Mouse (Mus musculus) intestine, embryonic 14.5 days (tissue): ENCODE results near the gene Pibf1. TPM values are rescaled to one million over a fixed set of nuclear protein-coding genes. Genes with fewer than 3 reads are reported as not detected.

Experiments used
- ATAC-seq: fragments of 200-750 bp; cut with Nextera tagmentation; replicated peaks from 2 replicates; pipeline ENCODE4 v1.8.0; 2017; ENCODE audit warnings: low read depth, moderate number of reproducible peaks, moderate TSS enrichment, moderate library complexity; ENCODE audit not compliant: low FRiP score, low TSS enrichment
- DNase-seq: peaks from one replicate; pipeline ENCODE4 v3.0.0-alpha.2; 2018; ENCODE audit warnings: low spot score
- H3K27ac ChIP-seq: fragments of 300-500 bp; sonication (generic); 2 replicates; pipeline ENCODE4 v1.5.1; 2014; ENCODE audit warnings: low read depth, mild to moderate bottlenecking, control low read depth
- H3K27me3 ChIP-seq: fragments of 300-500 bp; sonication (generic); replicated peaks from 2 replicates; pipeline ENCODE4 v1.6.1; 2014; ENCODE audit warnings: low read length, control low read depth; ENCODE audit not compliant: control insufficient read depth, insufficient read depth
- H3K36me3 ChIP-seq: fragments of 300-500 bp; sonication (generic); 2 replicates; pipeline ENCODE4 v1.6.1; 2014; ENCODE audit warnings: low read length, control low read depth; ENCODE audit not compliant: control insufficient read depth, insufficient read depth
- H3K4me1 ChIP-seq: fragments of 300-500 bp; sonication (generic); replicated peaks from 2 replicates; pipeline ENCODE4 v1.6.1; 2014; ENCODE audit warnings: low read length, control low read depth, mixed read lengths; ENCODE audit not compliant: control insufficient read depth, insufficient read depth
- H3K4me2 ChIP-seq: fragments of 300-500 bp; sonication (generic); 2 replicates; pipeline ENCODE4 v1.6.1; 2014; ENCODE audit warnings: low read length
- H3K4me3 ChIP-seq: fragments of 300-500 bp; sonication (generic); 2 replicates; pipeline ENCODE4 v1.5.1; 2014; ENCODE audit warnings: low read depth, low read length, control low read depth, mixed read lengths
- H3K9ac ChIP-seq: fragments of 300-500 bp; sonication (generic); 2 replicates; pipeline ENCODE4 v1.6.1; 2014; ENCODE audit warnings: mild to moderate bottlenecking, low read length
- H3K9me3 ChIP-seq: fragments of 300-500 bp; sonication (generic); 2 replicates; pipeline ENCODE4 v1.6.1; 2016; ENCODE audit warnings: low read length, control low read depth; ENCODE audit not compliant: control insufficient read depth
- WGBS: fragments of 180-500 bp; shearing (Covaris S2); extraction: QIAGEN DNeasy Blood & Tissue Kit; methylation state at CpG from one replicate; pipeline ENCODE4 v1.1.7; 2014; 5-methylcytosine and 5-hydroxymethylcytosine counted together
- polyA plus RNA-seq: library from polyadenylated mRNA; unstranded; fragments of >200 nt; fragmentation: Nextera tagmentation; extraction: Ambion mirVana; gene quantifications from 2 replicates; pipeline ENCODE4 v1.2.1, GENCODE M21; 2014

Pibf1 gene
- polyA plus RNA-seq, 1 experiment from 2014 or later: 17.7 TPM

- WGBS: 64% methylated on average over 5 of the region's 5 CpGs
- DNase-seq (no peak), ATAC-seq (peak; percentile 85)
- H3K27ac ChIP-seq: peak overlapping the region; percentile 62; the same call in 1 of the 2 replicates
- no peaks in the 10 kb centered on the region for H3K27me3 ChIP-seq
- no peaks in the 10 kb centered on the region for H3K36me3 ChIP-seq
- no peaks in the 10 kb centered on the region for H3K9me3 ChIP-seq
- H3K9ac ChIP-seq: no peak overlapping the region
- no peaks in the 10 kb centered on the region for H3K4me1 ChIP-seq
- no peak overlapping the region for H3K4me2 ChIP-seq
- no peak overlapping the region for H3K4me3 ChIP-seq
Measured at GRCm38 (mm10) chr14:99280825-99281433, 181.7 kb downstream of the Pibf1 start.

GRCm38 (mm10) chr14:99285486-99285885, 186.3 kb downstream of the Pibf1 start:
- Histone ChIP-seq H3K4me2 (no peak overlapping the region), H3K9ac (no peak overlapping the region), H3K27me3 (no peaks in the 10 kb centered on the region), H3K4me3 (no peak overlapping the region), H3K27ac (no peak overlapping the region), H3K9me3 (no peaks in the 10 kb centered on the region), H3K36me3 (no peaks in the 10 kb centered on the region), H3K4me1 (no peaks in the 10 kb centered on the region)
- 97% methylated on average over 4 of the region's 4 CpGs for whole genome bisulfite sequencing
- no peak for DNase-seq
- no peak for ATAC-seq

- Histone ChIP-seq H3K36me3 (no peaks in the 10 kb centered on the region), H3K27me3 (peaks cover 1% of the 10 kb centered on the region; the same call in 1 of the 2 replicates), H3K9me3 (no peaks in the 10 kb centered on the region), H3K4me1 (no peaks in the 10 kb centered on the region), H3K27ac (no peak overlapping the region), H3K9ac (no peak overlapping the region), H3K4me2 (no peak overlapping the region), H3K4me3 (no peak overlapping the region)
- WGBS: 95% methylated on average over 5 of the region's 5 CpGs
- no peak for ATAC-seq
- DNase-seq: no peak
Measured at GRCm38 (mm10) chr14:99292176-99292575, 193.0 kb downstream of the Pibf1 start.

- 89% methylated on average over 8 of the region's 8 CpGs for WGBS
- 0 out of 2 replicates have a peak, but pooled peaks cover 5% of the 10 kb centered on the region for H3K4me1 ChIP-seq
- no peak for ATAC-seq
- H3K27me3 ChIP-seq: peaks cover 10% of the 10 kb centered on the region; the same call in 1 of the 2 replicates
- H3K9me3 ChIP-seq: no peaks in the 10 kb centered on the region
- H3K9ac ChIP-seq: no peak overlapping the region
- H3K4me3 ChIP-seq: no peak overlapping the region
- no peak overlapping the region for H3K27ac ChIP-seq
- H3K36me3 ChIP-seq: no peaks in the 10 kb centered on the region
- DNase-seq: no peak
- no peak overlapping the region for H3K4me2 ChIP-seq
Measured at GRCm38 (mm10) chr14:99294424-99294823, 195.2 kb downstream of the Pibf1 start.

- no peak for DNase-seq
- Histone ChIP-seq H3K4me1 (0 out of 2 replicates have a peak, but pooled peaks cover 5% of the 10 kb centered on the region), H3K27ac (no peak overlapping the region), H3K4me2 (no peak overlapping the region), H3K27me3 (peaks cover 18% of the 10 kb centered on the region), H3K9me3 (no peaks in the 10 kb centered on the region), H3K36me3 (no peaks in the 10 kb centered on the region), H3K4me3 (no peak overlapping the region), H3K9ac (no peak overlapping the region)
- no peak for ATAC-seq
- 38% methylated on average over 15 of the region's 15 CpGs for WGBS
Measured at GRCm38 (mm10) chr14:99295606-99296341, 196.6 kb downstream of the Pibf1 start.

- H3K4me2 ChIP-seq: peak within 1 kb of the TSS; percentile 62
- under 1% methylated on average over 50 of the region's 67 CpGs for WGBS
- peak within 1 kb of the TSS; percentile 67 for H3K27ac ChIP-seq
- peak within 1 kb of the TSS; percentile 68 for H3K4me3 ChIP-seq
- H3K4me1 ChIP-seq: 0 out of 2 replicates have a peak, but pooled peaks cover 5% of the 10 kb centered on the region
- peaks cover 24% of the 10 kb centered on the region for H3K27me3 ChIP-seq
- peak; percentile 95 for ATAC-seq
- no peaks in the 10 kb centered on the region for H3K9me3 ChIP-seq
- peak; percentile 91 for DNase-seq
- H3K36me3 ChIP-seq: peaks cover 3% of the 10 kb centered on the region
- H3K9ac ChIP-seq: peak within 1 kb of the TSS; percentile 76
Measured at GRCm38 (mm10) chr14:99298385-99299021, 199.3 kb downstream of the Pibf1 start, which contains the start of gene Klf5. Gene Klf5 (plus strand): TSS chr14:99298691.

GRCm38 (mm10) chr14:99299022-99299481, 199.8 kb downstream of the Pibf1 start:
- peak overlapping the region; percentile 67 for H3K27ac ChIP-seq
- 0 out of 2 replicates have a peak, but pooled peaks cover 5% of the 10 kb centered on the region for H3K4me1 ChIP-seq
- H3K9ac ChIP-seq: peak overlapping the region; percentile 76
- DNase-seq (no peak), ATAC-seq (peak; percentile 24)
- peak overlapping the region; percentile 62 for H3K4me2 ChIP-seq
- H3K9me3 ChIP-seq: no peaks in the 10 kb centered on the region
- under 1% methylated on average over 60 of the region's 60 CpGs for WGBS
- H3K4me3 ChIP-seq: peak overlapping the region; percentile 68
- H3K27me3 ChIP-seq: peaks cover 24% of the 10 kb centered on the region
- H3K36me3 ChIP-seq: peaks cover 5% of the 10 kb centered on the region

GRCm38 (mm10) chr14:99299701-99300191, 200.5 kb downstream of the Pibf1 start:
- H3K27ac ChIP-seq: peak overlapping the region; percentile 67; the same call in 1 of the 2 replicates

More at GRCm38 (mm10) chr14:99299701-99300191, 200.5 kb downstream of the Pibf1 start:
- Histone ChIP-seq H3K4me3 (peak overlapping the region; percentile 68), H3K9ac (peak overlapping the region; percentile 76), H3K4me2 (peak overlapping the region; percentile 62), H3K4me1 (0 out of 2 replicates have a peak, but pooled peaks cover 5% of the 10 kb centered on the region), H3K9me3 (no peaks in the 10 kb centered on the region), H3K36me3 (peaks cover 5% of the 10 kb centered on the region), H3K27me3 (peaks cover 24% of the 10 kb centered on the region)
- WGBS: 4% methylated on average over 21 of the region's 21 CpGs
- peak; percentile 70 for DNase-seq
- no peak for ATAC-seq
